Mouse (Mus musculus): ENCODE data around the gene Rimbp2. TPM values are rescaled to one million over a fixed set of nuclear protein-coding genes. Genes with fewer than 3 reads are reported as not detected.
A peak's percentile ranks its signal among the peaks of the same experiment; 100 is the strongest.

The Rimbp2 gene
- polyA plus RNA-seq, 1 experiment from 2014 or later: 0.08 TPM

DNA sequence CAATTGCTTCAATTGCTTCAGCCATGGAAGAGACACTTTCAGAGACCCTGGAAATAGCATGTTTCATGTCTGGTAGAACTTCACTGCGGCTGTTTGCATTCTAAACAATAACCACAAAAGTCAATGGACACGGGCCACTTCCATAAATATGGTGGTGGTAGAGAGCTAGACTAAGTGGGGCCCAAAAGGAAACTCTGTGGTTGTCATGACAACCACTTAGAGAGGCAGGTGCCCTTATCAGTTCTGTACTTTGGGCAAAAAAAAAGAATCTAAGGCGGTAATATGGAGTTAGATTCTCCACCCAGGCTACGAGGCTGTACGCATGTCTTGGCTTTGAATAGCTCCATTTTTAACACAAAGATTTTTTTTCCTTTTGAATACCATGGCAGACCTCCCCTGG lies 86.5 kb downstream of the Rimbp2 start:
- Histone ChIP-seq H3K27ac (no peak overlapping the region), H3K4me1 (no peaks in the 10 kb centered on the region), H3K4me3 (no peak overlapping the region), H3K36me3 (no peaks in the 10 kb centered on the region), H3K27me3 (ENCODE audit: low read depth, poor library complexity, severe bottlenecking) (no peaks in the 10 kb centered on the region), H3K9me3 (replicated peaks) (no peaks in the 10 kb centered on the region)
- DNase-seq (ENCODE audit: low spot score): no peak
- WGBS: 92% methylated on average over 5 of the region's 5 CpGs

DNA sequence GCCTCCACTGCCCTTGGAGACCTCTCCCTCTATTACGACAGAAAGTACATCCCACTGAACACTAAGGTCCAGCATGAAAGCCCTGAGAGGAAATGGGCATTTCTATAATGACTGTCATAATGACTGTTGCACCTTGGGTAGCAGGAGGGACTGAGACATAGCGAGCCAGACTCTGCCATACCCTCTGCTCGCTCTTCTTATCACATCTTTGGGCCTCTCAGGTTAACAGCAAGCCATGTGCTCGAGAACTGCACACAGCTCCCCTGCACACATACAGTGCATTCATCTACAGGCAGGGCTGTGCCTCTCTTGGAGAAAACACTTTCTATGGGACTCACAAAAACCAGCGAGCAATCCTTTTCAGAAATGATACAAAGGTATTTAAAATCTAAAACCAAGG lies 87.0 kb downstream of the Rimbp2 start:
- 84% methylated on average over 5 of the region's 5 CpGs for WGBS
- no peak for DNase-seq (ENCODE audit: low spot score)
- H3K27ac ChIP-seq: no peak overlapping the region
- no peaks in the 10 kb centered on the region for H3K9me3 ChIP-seq (replicated peaks)
- no peaks in the 10 kb centered on the region for H3K4me1 ChIP-seq
- H3K36me3 ChIP-seq: no peaks in the 10 kb centered on the region
- no peak overlapping the region for H3K4me3 ChIP-seq
- no peaks in the 10 kb centered on the region for H3K27me3 ChIP-seq (ENCODE audit: low read depth, poor library complexity, severe bottlenecking)

DNA sequence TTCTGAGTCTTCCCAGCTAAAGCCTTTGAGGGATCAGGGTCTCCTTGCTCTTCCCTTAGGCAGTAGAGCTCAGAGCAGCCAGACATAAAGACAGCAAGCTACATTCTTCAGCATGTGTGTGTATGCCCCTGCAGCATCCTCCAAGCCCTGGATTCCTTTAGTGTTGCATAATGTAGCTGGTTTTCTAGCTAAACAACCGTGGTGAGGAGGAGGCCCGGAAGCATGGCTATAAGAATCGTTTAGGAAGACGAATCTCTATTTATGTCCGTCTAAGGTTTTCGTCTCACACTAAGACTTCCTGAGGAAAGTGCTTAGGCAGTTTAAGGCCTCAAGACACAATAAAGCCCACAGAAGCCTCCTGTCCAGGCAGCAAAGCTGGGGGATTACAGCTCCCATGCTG lies 89.8 kb downstream of the Rimbp2 start:
- 66% methylated on average over 6 of the region's 6 CpGs for WGBS
- no peak overlapping the region for H3K4me3 ChIP-seq
- DNase-seq (ENCODE audit: low spot score): no peak
- H3K36me3 ChIP-seq: no peaks in the 10 kb centered on the region
- no peaks in the 10 kb centered on the region for H3K9me3 ChIP-seq (replicated peaks)
- no peaks in the 10 kb centered on the region for H3K27me3 ChIP-seq (ENCODE audit: low read depth, poor library complexity, severe bottlenecking)
- H3K4me1 ChIP-seq: no peaks in the 10 kb centered on the region
- no peak overlapping the region for H3K27ac ChIP-seq

DNA sequence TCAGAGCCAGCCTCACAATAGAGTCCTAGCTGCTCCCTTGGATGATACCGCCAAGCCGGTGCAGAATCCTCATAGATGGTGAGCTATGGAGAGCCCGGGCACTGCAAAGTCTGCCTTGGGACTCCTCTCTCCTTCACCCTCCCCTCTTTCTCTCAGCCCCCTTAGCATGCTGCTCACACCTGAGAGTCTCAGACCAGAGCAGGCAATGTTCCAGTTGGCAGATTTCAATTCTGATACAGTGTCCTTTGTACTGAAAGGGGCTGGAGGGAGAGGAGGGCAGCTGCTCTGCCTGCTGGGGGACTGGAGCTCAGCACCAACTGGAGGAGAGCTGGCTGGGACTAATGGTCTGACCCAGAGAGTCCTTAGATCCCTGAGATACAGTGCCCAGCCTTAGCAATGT lies 92.4 kb downstream of the Rimbp2 start:
- WGBS: 93% methylated on average over 3 of the region's 3 CpGs
- no peak for DNase-seq (ENCODE audit: low spot score)
- Histone ChIP-seq H3K27me3 (ENCODE audit: low read depth, poor library complexity, severe bottlenecking) (no peaks in the 10 kb centered on the region), H3K9me3 (replicated peaks) (no peaks in the 10 kb centered on the region), H3K27ac (no peak overlapping the region), H3K4me1 (no peaks in the 10 kb centered on the region), H3K4me3 (no peak overlapping the region), H3K36me3 (no peaks in the 10 kb centered on the region)

DNA sequence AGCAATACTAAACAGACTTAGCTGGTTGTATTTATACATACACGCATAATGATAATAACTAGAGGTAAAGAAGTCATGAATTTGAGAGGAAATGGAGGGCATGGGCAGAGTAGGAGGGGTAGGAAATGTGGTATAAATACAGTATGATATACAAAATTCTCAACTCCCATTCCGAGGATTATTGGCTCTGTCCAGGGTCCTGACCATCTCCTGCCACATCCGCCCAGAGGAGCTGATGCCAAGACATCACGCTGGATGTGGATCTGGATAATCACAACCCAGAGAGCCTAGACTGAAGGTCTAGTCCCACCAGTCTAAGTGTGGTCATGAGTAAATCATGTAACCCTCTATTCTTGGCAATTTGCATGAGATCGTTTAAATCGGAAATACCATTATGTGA lies 100.5 kb downstream of the Rimbp2 start:
- 72% methylated on average over 6 of the region's 6 CpGs for WGBS
- Histone ChIP-seq H3K27ac (no peak overlapping the region), H3K4me1 (no peaks in the 10 kb centered on the region), H3K4me3 (no peak overlapping the region), H3K27me3 (ENCODE audit: low read depth, poor library complexity, severe bottlenecking) (no peaks in the 10 kb centered on the region), H3K9me3 (replicated peaks) (no peaks in the 10 kb centered on the region), H3K36me3 (no peaks in the 10 kb centered on the region)
- DNase-seq (ENCODE audit: low spot score): peak; percentile 63

DNA sequence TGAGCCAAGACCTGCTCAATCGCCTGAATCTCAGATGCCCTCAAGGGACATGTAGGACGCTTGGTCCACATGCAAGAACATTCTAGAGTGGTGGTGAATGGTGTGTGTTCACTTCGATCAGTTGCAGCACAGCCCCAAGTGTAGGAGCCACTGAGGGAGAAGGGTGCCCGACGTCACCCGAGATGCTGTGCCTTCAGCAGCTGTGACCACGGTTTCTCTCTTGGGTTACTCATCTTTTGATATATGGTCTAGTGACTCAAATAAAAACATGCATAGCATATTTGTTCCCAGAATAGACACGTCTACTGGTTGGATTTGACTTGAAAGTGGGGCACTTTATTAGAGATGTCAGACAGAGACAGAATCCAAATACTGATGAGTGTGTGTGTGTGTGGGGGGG lies 105.5 kb downstream of the Rimbp2 start:
- no peak overlapping the region for H3K27ac ChIP-seq
- 85% methylated on average over 8 of the region's 8 CpGs for WGBS
- H3K4me1 ChIP-seq: peaks cover 4% of the 10 kb centered on the region

DNA sequence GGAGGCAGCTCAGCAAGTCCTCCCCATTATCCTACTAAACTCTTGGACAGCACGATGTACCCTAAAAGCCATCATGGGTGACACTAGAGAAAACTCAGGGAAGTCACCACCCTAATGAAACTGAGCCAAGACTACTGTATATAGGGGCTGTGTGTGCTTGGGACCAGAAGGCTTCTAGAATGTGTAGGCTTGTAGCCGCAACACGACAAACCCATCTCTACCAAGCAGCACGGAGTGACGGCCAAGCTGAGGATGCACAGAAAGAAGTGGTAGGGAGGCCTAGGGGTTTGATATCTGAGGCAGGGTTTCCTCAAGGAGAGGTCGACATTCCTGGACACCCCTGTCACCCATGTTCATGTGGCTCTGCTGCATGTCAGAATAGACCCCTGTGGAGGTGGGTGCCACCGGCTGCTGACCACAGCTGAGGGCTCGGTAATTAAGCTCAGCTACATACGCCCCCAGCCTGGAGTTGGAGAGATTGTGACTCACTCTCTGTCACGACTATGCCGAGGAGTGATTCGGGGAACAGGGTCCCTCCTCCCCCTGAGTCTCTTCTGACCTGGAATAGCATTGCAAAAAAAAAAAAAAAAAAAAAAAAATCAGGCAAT lies 106.7 kb downstream of the Rimbp2 start:
- WGBS: 86% methylated on average over 12 of the region's 12 CpGs

More for the DNA sequence above, 105.5 kb downstream of the Rimbp2 start:
- no peaks in the 10 kb centered on the region for H3K36me3 ChIP-seq
- H3K4me3 ChIP-seq: no peak overlapping the region
- H3K9me3 ChIP-seq (replicated peaks): no peaks in the 10 kb centered on the region
- H3K27me3 ChIP-seq (ENCODE audit: low read depth, poor library complexity, severe bottlenecking): no peaks in the 10 kb centered on the region
- DNase-seq (ENCODE audit: low spot score): no peak

DNA sequence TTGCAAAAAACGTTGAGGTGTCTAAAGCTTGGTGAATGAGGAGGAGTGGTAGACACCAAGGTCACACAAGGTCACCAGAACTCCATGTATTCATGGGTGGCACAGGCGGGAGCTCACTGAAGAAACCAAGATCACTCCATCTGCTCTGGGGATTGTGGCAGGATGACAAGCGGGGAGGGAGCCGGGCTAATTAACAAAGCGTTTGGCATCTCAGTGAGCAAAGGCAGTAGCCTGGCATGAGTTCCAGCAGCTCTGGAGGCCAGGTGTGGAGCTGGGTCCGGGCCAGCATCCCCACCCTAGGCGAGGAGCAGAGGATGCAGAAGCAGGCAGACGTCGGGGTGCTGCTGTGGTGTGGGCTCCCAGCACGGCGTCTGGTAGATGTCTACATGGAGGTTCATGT lies 108.3 kb downstream of the Rimbp2 start:
- Histone ChIP-seq H3K4me3 (no peak overlapping the region), H3K27ac (no peak overlapping the region), H3K4me1 (peaks cover 16% of the 10 kb centered on the region), H3K9me3 (replicated peaks) (no peaks in the 10 kb centered on the region), H3K36me3 (no peaks in the 10 kb centered on the region), H3K27me3 (ENCODE audit: low read depth, poor library complexity, severe bottlenecking) (no peaks in the 10 kb centered on the region)
- 89% methylated on average over 11 of the region's 11 CpGs for WGBS
- no peak for DNase-seq (ENCODE audit: low spot score)

More for the DNA sequence above, 106.7 kb downstream of the Rimbp2 start:
- peaks cover 15% of the 10 kb centered on the region for H3K4me1 ChIP-seq
- no peaks in the 10 kb centered on the region for H3K27me3 ChIP-seq (ENCODE audit: low read depth, poor library complexity, severe bottlenecking)
- H3K36me3 ChIP-seq: no peaks in the 10 kb centered on the region
- H3K4me3 ChIP-seq: no peak overlapping the region
- no peak overlapping the region for H3K27ac ChIP-seq
- no peak for DNase-seq (ENCODE audit: low spot score)
- H3K9me3 ChIP-seq (replicated peaks): no peaks in the 10 kb centered on the region

DNA sequence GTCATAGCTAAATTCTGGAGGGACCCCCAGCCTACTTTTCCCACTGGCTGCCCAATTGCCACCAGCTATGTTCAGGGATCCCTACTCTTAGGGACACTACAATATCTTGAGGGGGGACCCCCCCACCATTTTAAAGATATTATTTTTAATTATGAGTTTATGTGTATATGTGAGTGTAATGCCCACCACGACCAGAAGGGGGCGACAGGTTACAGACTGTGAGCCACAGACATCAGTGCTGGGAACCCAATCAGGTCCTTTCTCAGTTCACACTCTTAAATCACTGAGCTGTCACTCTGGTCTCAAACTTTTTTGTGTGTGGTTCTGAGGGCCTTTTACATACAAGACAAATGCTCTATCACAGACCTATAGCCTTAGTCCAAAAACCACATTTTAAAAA lies 109.3 kb downstream of the Rimbp2 start:
- Histone ChIP-seq H3K4me1 (peaks cover 16% of the 10 kb centered on the region), H3K36me3 (no peaks in the 10 kb centered on the region), H3K27ac (no peak overlapping the region), H3K4me3 (no peak overlapping the region), H3K9me3 (replicated peaks) (no peaks in the 10 kb centered on the region), H3K27me3 (ENCODE audit: low read depth, poor library complexity, severe bottlenecking) (no peaks in the 10 kb centered on the region)
- no peak for DNase-seq (ENCODE audit: low spot score)
- 47% methylated on average over 2 of the region's 2 CpGs for WGBS

DNA sequence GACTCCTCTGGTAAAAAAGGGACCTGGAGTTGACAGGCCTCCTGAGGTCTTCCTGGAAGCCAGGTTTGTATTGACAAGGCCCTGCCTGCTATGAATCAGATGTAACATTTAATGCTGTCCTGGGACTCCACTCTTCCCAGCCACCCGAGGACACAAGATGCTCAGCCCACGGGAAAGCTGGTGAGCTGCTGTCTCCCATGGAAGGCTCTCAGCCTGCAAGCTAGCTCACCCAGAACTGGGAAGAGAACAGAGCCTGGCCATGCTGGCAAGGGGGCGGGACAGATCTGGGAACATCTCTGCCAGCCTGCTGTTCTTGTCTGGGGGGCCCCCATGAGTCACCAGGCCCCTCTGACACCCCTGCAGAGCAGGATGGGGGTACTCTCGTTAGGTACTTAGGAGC lies 111.7 kb downstream of the Rimbp2 start:
- WGBS: 73% methylated on average over 4 of the region's 4 CpGs
- Histone ChIP-seq H3K27ac (no peak overlapping the region), H3K4me1 (peaks cover 16% of the 10 kb centered on the region), H3K9me3 (replicated peaks) (no peaks in the 10 kb centered on the region), H3K4me3 (no peak overlapping the region), H3K27me3 (ENCODE audit: low read depth, poor library complexity, severe bottlenecking) (no peaks in the 10 kb centered on the region), H3K36me3 (no peaks in the 10 kb centered on the region)
- no peak for DNase-seq (ENCODE audit: low spot score)

DNA sequence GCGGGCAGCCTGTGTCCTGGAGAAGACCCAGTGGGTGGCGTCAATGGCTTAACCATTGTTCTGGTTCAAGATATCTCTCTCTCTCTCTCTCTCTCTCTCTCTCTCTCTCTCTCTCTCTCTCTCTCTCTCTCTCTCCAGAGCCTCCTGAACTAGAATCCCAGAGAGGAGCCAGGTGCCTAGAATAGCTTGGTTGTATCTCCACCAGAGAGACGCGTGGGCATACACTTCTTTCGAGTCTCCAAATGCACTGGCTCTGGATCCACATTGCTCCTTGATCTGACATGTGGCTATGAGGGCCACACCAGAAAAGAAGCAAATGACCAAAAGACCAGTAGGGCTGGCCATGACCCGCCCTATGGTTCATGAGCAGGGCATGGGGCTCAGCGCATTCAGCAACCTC lies 116.2 kb downstream of the Rimbp2 start:
- H3K4me3 ChIP-seq: no peak overlapping the region
- no peaks in the 10 kb centered on the region for H3K9me3 ChIP-seq (replicated peaks)
- no peak overlapping the region for H3K27ac ChIP-seq
- WGBS: 92% methylated on average over 7 of the region's 7 CpGs
- H3K36me3 ChIP-seq: no peaks in the 10 kb centered on the region
- H3K27me3 ChIP-seq (ENCODE audit: low read depth, poor library complexity, severe bottlenecking): no peaks in the 10 kb centered on the region
- DNase-seq (ENCODE audit: low spot score): no peak
- peaks cover 4% of the 10 kb centered on the region for H3K4me1 ChIP-seq

DNA sequence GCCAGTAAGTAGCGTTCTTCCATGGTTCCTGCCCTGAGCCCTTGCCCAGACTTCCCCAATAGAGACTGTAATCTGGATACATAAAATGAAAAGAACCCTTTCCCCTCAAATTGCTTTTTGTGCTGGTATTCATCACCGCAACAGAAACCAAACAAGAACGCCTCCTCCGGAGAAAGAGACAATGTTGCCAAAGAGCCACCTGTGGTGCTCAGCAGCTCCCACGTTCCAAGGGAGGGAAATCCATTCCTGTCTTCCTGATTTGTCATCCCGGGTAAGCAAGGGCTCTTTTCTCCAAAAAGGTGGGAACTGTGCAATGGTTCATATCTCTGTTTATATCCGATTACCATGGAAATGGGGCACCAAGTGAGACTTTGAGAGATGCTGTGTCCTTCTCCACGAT lies 119.2 kb downstream of the Rimbp2 start:
- Histone ChIP-seq H3K36me3 (no peaks in the 10 kb centered on the region), H3K4me3 (no peak overlapping the region), H3K27ac (no peak overlapping the region), H3K4me1 (no peaks in the 10 kb centered on the region), H3K9me3 (replicated peaks) (no peaks in the 10 kb centered on the region), H3K27me3 (ENCODE audit: low read depth, poor library complexity, severe bottlenecking) (no peaks in the 10 kb centered on the region)
- DNase-seq (ENCODE audit: low spot score): no peak
- WGBS: 84% methylated on average over 8 of the region's 8 CpGs

DNA sequence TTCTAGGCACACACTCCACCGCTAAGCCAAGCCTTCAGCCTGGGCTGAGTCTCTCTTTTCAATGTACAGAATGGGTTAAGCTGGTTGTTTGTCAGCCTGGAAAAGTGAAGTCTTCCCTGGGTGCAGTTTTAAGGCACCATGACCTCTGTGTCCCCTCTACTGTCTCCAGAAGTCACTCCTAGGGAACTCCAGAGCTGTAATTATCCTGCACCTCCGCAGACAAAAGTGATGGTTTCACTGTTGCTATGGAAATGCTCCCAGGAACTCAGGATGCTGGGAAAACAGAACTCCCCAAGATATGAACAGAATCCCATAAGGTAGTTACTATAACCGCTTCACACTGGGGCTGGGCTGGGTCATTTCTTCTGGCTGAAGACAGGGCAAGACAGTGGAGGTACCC lies 130.4 kb downstream of the Rimbp2 start:
- Histone ChIP-seq H3K36me3 (no peaks in the 10 kb centered on the region), H3K27me3 (ENCODE audit: low read depth, poor library complexity, severe bottlenecking) (no peaks in the 10 kb centered on the region), H3K4me3 (no peak overlapping the region), H3K27ac (no peak overlapping the region), H3K9me3 (replicated peaks) (no peaks in the 10 kb centered on the region), H3K4me1 (no peaks in the 10 kb centered on the region)
- DNase-seq (ENCODE audit: low spot score): no peak
- WGBS: 81% methylated on average over 3 of the region's 3 CpGs

DNA sequence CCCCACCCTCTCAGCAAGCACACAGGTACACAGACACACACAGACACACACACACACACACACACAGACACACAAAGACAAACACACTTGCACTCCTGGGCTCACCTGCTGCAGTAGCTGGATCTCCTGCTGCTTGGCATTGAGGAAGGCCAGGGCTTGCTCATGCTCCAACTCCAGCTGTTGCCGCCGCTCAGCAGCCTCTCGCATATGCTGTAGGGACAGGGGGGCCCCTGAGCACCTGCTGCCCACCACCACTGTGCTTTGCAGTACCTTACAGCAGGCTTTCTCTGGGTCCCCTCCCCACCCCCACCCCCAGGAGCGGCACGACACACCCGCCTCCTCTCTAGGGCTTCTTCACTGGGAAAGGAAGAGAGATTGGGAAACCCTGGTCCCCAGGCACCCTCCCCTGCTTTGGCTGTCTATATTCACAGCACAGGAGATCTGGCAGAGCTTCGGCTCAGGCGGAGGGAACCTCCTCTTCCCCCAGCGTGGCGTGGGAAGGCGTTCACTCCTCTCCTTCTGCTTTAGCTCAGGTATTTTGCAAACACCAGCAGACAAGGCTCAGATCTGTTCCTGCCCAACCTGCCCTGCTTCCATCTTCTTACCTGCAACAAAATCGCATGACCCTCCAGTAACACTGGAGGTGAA lies 133.5 kb downstream of the Rimbp2 start:
- H3K4me3 ChIP-seq: no peak overlapping the region
- H3K4me1 ChIP-seq: no peaks in the 10 kb centered on the region
- WGBS: 55% methylated on average over 12 of the region's 12 CpGs
- H3K27ac ChIP-seq: no peak overlapping the region
- no peaks in the 10 kb centered on the region for H3K27me3 ChIP-seq (ENCODE audit: low read depth, poor library complexity, severe bottlenecking)
- no peak for DNase-seq (ENCODE audit: low spot score)
- H3K9me3 ChIP-seq (replicated peaks): no peaks in the 10 kb centered on the region
- no peaks in the 10 kb centered on the region for H3K36me3 ChIP-seq
